In the genomic region with DNA sequence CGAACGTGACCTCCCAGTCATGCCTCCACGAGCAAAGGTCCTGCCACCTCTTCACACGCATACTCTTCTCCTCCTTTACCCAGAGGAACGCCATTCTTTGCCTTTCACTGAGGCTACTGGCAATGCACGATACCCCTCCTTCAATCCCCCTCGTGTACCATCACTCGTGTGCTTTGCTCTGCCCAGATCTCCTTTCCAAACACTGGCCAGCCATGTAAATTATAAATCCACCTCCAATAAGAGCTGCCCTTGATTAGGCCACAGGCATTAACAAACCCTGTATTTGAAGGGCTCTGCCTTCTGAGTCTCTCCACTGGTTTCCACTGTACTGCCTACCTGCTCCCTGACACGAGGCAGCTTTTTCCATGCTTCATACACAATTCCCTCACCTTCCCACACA, we compare ENCODE assay signal across 20 mouse cellular contexts.
DNase-seq lines count a peak whose midpoint lies in the region; ATAC-seq and TF ChIP-seq lines count a peak whose summit lies in the region.
"Had no signal": no experiment of that assay in that cellular context is flagged by ENCODE, and none has a peak within 500 bp of the region (broad histone marks: within the 10 kb centered on the region; RNA-seq: fewer than 3 reads in every experiment).

No protein-coding gene starts in this region.

- intact Hi-C loops in left cerebral cortex, adult 2 months (cut with DNase I): no loop called here
- intact Hi-C loops in left cerebral cortex, postnatal 25 days (cut with DNase I): no loop called here

- no peaks in the 10 kb centered on the region for H3K9me3 ChIP-seq in forebrain, postnatal 0 days (ENCODE audit: low read length)
- no peaks in the 10 kb centered on the region for H3K9me3 ChIP-seq in forebrain, embryonic 11.5 days (ENCODE audit: control insufficient read depth, low read length)
- no peaks in the 10 kb centered on the region for H3K9me3 ChIP-seq in heart, embryonic 14.5 days (ENCODE audit: control insufficient read depth, low read length)
- H3K9me3 ChIP-seq in heart, postnatal 0 days (replicated peaks; ENCODE audit: control insufficient read depth, low read length): no peaks in the 10 kb centered on the region
- H3K9me3 ChIP-seq: limb, embryonic 13.5 days; liver, embryonic 15.5 days had no signal

- H3K36me3 ChIP-seq in forebrain, postnatal 0 days (ENCODE audit: insufficient read depth): no peaks in the 10 kb centered on the region
- no peaks in the 10 kb centered on the region for H3K36me3 ChIP-seq in forebrain, embryonic 11.5 days (ENCODE audit: control insufficient read depth, insufficient read depth, low read length)
- H3K36me3 ChIP-seq in heart, embryonic 14.5 days (ENCODE audit: control insufficient read depth, insufficient read depth, low read length): peaks cover 3% of the 10 kb centered on the region; the same call in 1 of the 2 replicates
- H3K36me3 ChIP-seq in heart, postnatal 0 days (replicated peaks; ENCODE audit: control insufficient read depth, insufficient read depth, low read length): no peaks in the 10 kb centered on the region
- H3K36me3 ChIP-seq: liver, embryonic 15.5 days had no signal

- no peak overlapping the region for H3K4me2 ChIP-seq in forebrain, postnatal 0 days (ENCODE audit: low read depth)
- H3K4me2 ChIP-seq in forebrain, embryonic 11.5 days (ENCODE audit: low read depth, low read length, severe bottlenecking): no peak overlapping the region
- peak overlapping the region; percentile 3; the same call in 1 of the 2 replicates for H3K4me2 ChIP-seq in heart, embryonic 14.5 days (ENCODE audit: low read length)
- no peak overlapping the region for H3K4me2 ChIP-seq in heart, postnatal 0 days (ENCODE audit: low read depth, low read length)
- H3K4me2 ChIP-seq: limb, embryonic 13.5 days; liver, embryonic 15.5 days had no signal

- no peak for TF ChIP-seq CTCF in forebrain, postnatal 0 days (IDR thresholded peaks at IDR 0.05; ENCODE audit: low read depth)
- no peak for TF ChIP-seq CTCF in left cerebral cortex, adult 2 months (IDR thresholded peaks at IDR 0.05)
- no peak for TF ChIP-seq CTCF in heart, postnatal 0 days (IDR thresholded peaks at IDR 0.05; ENCODE audit: low read depth)

- no peak overlapping the region for H3K9ac ChIP-seq in forebrain, postnatal 0 days
- no peak overlapping the region for H3K9ac ChIP-seq in forebrain, embryonic 11.5 days (ENCODE audit: low read length)
- no peak overlapping the region for H3K9ac ChIP-seq in heart, embryonic 14.5 days (ENCODE audit: low read length)
- no peak overlapping the region for H3K9ac ChIP-seq in heart, postnatal 0 days (replicated peaks; ENCODE audit: low read depth, low read length)
- H3K9ac ChIP-seq: limb, embryonic 13.5 days; liver, embryonic 15.5 days had no signal

- TF ChIP-seq EP300 in heart, postnatal 0 days (IDR thresholded peaks at IDR 0.05; ENCODE audit: low read depth): no peak

- 65% methylated on average over 9 of the region's 9 CpGs for WGBS in forebrain, postnatal 0 days
- WGBS in forebrain, embryonic 11.5 days: 88% methylated on average over 9 of the region's 9 CpGs
- 70% methylated on average over 9 of the region's 9 CpGs for WGBS in heart, embryonic 14.5 days
- whole genome bisulfite sequencing in heart, postnatal 0 days: 71% methylated on average over 9 of the region's 9 CpGs

- 0 out of 2 replicates have a peak, but pooled peaks have one; percentile 12 for ATAC-seq in forebrain, postnatal 0 days
- ATAC-seq in forebrain, embryonic 11.5 days (replicated peaks; ENCODE audit: low FRiP score): no peak
- no peak for ATAC-seq in heart, embryonic 14.5 days (ENCODE audit: insufficient number of reproducible peaks, insufficient read depth, low FRiP score, low read depth)
- no peak for ATAC-seq in heart, postnatal 0 days (ENCODE audit: insufficient read depth, low read depth)
- ATAC-seq: intestine, embryonic 16.5 days; lung, postnatal 0 days had no signal

- no peak overlapping the region for H3K4me3 ChIP-seq in forebrain, postnatal 0 days (ENCODE audit: low read depth, low read length)
- no peak overlapping the region for H3K4me3 ChIP-seq in forebrain, embryonic 11.5 days (ENCODE audit: low read depth, low read length)
- H3K4me3 ChIP-seq in heart, embryonic 14.5 days (ENCODE audit: control insufficient read depth in 1 of 2, insufficient read depth in 1 of 2, low read depth in 1 of 2, low read length in 2 of 2): no peak overlapping the region
- H3K4me3 ChIP-seq in left cerebral cortex, adult 2 months: no peak overlapping the region
- no peak overlapping the region for H3K4me3 ChIP-seq in heart, postnatal 0 days (ENCODE audit: low read depth, low read length)
- H3K4me3 ChIP-seq: erythroblast, embryonic 14.5 days; limb, embryonic 13.5 days; liver, embryonic 15.5 days had no signal

- no peak for DNase-seq in forebrain, postnatal 0 days
- DNase-seq in forebrain, embryonic 11.5 days (ENCODE audit: low spot score): no peak
- DNase-seq in heart, adult 9 months (ENCODE audit: low spot score in 2 of 2): no peak
- DNase-seq in left cerebral cortex, adult 2 months (ENCODE audit: extremely low spot score in 1 of 2, low spot score in 2 of 2): no peak
- no peak for DNase-seq in left cerebral cortex, postnatal 25 days (ENCODE audit: low spot score in 2 of 2)
- no peak for DNase-seq in heart, postnatal 0 days (ENCODE audit: low spot score)
- DNase-seq in T-cell, adult 2 months (ENCODE audit: low spot score): no peak
- DNase-seq: adrenal gland, postnatal 14 days; cerebellum, adult 18-20 months; gastrocnemius, postnatal 36 days; retina, postnatal 1 day; right cerebral cortex, postnatal 4 days; thymus, postnatal 14 days had no signal

- H3K27ac ChIP-seq in forebrain, postnatal 0 days (ENCODE audit: low read depth, low read length): no peak overlapping the region
- no peak overlapping the region for H3K27ac ChIP-seq in forebrain, embryonic 11.5 days (ENCODE audit: low read depth, low read length)
- H3K27ac ChIP-seq in heart, embryonic 14.5 days (replicated peaks in 1 of 2; ENCODE audit: control insufficient read depth in 1 of 2, insufficient read depth in 1 of 2, low read depth in 2 of 2, low read length in 2 of 2): peak overlapping the region in 1 of 2 experiments; percentile 53; a peak in 2 of 4 replicates
- peak overlapping the region; percentile 51; the same call in 1 of the 2 replicates for H3K27ac ChIP-seq in left cerebral cortex, adult 2 months
- H3K27ac ChIP-seq in heart, postnatal 0 days (ENCODE audit: low read depth): peak overlapping the region; percentile 72; the same call in 1 of the 2 replicates
- H3K27ac ChIP-seq: kidney, postnatal 0 days; limb, embryonic 13.5 days; liver, embryonic 15.5 days had no signal

- no peaks in the 10 kb centered on the region for H3K27me3 ChIP-seq in forebrain, postnatal 0 days (ENCODE audit: insufficient read depth, low read length)
- no peaks in the 10 kb centered on the region for H3K27me3 ChIP-seq in forebrain, embryonic 11.5 days (ENCODE audit: control insufficient read depth, insufficient read depth, low read length)
- no peaks in the 10 kb centered on the region for H3K27me3 ChIP-seq in heart, embryonic 14.5 days (ENCODE audit: control insufficient read depth, insufficient read depth, low read length)
- no peaks in the 10 kb centered on the region for H3K27me3 ChIP-seq in heart, postnatal 0 days (ENCODE audit: control insufficient read depth, insufficient read depth, low read length)
- H3K27me3 ChIP-seq: limb, embryonic 13.5 days; liver, embryonic 15.5 days had no signal

- peaks cover 10% of the 10 kb centered on the region; the same call in 1 of the 2 replicates for H3K4me1 ChIP-seq in forebrain, postnatal 0 days (ENCODE audit: insufficient read depth)
- H3K4me1 ChIP-seq in forebrain, embryonic 11.5 days (replicated peaks; ENCODE audit: control insufficient read depth, insufficient read depth, low read length): no peaks in the 10 kb centered on the region
- H3K4me1 ChIP-seq in heart, embryonic 14.5 days (ENCODE audit: control insufficient read depth in 2 of 2, insufficient read depth in 2 of 2, low read length in 2 of 2): peaks cover 14 to 37% of the 10 kb centered on the region in 2 experiments
- peaks cover 30% of the 10 kb centered on the region for H3K4me1 ChIP-seq in heart, postnatal 0 days (ENCODE audit: control insufficient read depth, insufficient read depth)
- H3K4me1 ChIP-seq: liver, embryonic 15.5 days had no signal

Comparison
In these comparisons a context has a peak if more than half of its experiments do, and no peak if none do; other contexts are left out.
1. H3K27ac ChIP-seq: peak in left cerebral cortex, adult 2 months (single experiment) and heart, postnatal 0 days (single experiment); none in forebrain, postnatal 0 days (single experiment) and forebrain, embryonic 11.5 days (single experiment).